Mouse (Mus musculus): ENCODE measurements around the gene Ubr2. TPM values are rescaled to one million over a fixed set of nuclear protein-coding genes. Genes with fewer than 3 reads are reported as not detected.

Ubr2 gene
- polyA plus RNA-seq (2016; fragmentation: Nextera tagmentation; extraction: Ambion mirVana), result 17.2 and 17.7 TPM in 2 replicates

DNA sequence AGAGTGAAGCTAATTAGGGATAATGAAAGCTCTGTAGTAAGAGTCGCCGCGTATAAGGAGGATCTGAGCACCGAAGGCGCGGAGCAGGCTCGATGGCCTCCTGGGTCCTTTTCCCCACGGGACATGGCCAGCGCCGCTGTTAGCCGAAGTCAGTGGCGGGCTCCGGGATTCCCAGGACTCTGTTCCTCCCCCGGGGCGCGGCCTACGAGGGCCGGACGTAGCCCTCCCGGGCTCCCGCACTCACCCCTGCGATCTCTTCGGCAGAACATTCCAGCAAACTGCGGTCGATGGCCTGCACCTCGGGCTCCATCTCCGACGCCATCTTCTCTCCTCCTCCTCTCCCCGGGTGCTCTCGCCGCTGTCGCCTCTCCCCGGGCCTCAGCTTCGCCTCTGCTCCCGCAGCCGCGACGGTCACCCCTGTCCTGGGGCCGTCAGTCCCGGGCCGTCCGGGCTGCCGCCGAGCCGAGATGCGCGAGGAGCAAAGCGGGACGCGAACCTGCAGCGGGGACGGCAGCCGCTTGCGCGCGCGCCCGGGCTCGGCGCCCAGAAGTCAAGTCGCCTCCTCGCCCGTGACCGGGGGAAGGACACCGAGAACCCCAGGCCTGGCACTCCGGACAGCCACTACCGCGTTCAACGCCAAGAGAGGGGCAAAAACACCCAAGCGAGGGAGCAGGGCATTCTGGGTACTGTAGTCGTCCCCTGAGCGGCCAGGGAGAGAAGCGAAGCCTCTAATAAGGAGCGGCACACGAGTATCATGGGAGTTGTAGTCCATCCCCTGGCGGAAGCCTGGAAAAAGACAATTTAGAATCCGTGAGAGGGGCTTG, at the start of gene Ubr2:
Gene Ubr2 (minus strand): TSS at position 659 of the 824 bp plus-strand sequence.
- DNase-seq (ENCODE audit: low spot score), result peak; percentile 98
- peak within 1 kb of the TSS; percentile 99 for H3K4me3 ChIP-seq
- peaks cover 13% of the 10 kb centered on the region for H3K36me3 ChIP-seq
- under 1% methylated on average over 77 of the region's 77 CpGs for WGBS
- H3K27me3 ChIP-seq (ENCODE audit: insufficient read depth, poor library complexity, severe bottlenecking), result 0 out of 2 replicates have a peak, but pooled peaks cover 6% of the 10 kb centered on the region
- no peaks in the 10 kb centered on the region for H3K9me3 ChIP-seq
- H3K4me1 ChIP-seq, result peaks cover 23% of the 10 kb centered on the region; the same call in 1 of the 2 replicates
- H3K27ac ChIP-seq, result peak within 1 kb of the TSS; percentile 99

DNA sequence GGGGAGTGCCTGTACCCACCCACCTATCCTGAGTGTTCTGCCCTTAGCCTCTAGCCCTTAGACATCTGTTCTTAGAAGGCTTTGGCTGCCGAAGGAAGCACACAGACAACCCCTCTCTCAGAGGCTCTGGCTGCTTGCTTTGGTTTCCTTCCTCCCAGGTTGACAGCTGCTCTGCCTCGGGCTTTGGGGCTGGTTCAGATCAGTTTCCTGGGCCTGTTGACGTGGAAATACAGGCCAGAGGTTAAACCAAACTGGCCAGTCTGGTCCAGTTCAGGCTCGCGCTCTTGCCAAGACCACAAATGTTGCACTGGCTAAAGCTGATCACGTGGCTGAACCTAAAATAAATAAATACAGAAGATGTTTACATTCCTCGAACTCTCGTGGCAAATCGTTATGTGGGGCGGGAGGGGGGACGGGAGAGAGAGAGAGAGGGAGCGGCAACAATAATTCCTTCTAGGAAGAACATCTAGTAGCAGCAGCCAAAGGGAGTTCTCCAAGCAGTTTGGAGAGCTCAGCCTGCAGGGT, 49.5 kb upstream of the Ubr2 start:
- peaks cover 3% of the 10 kb centered on the region; the same call in 1 of the 2 replicates for H3K9me3 ChIP-seq
- H3K27ac ChIP-seq, result peak overlapping the region; percentile 36; the same call in 1 of the 2 replicates
- no peaks in the 10 kb centered on the region for H3K27me3 ChIP-seq (ENCODE audit: insufficient read depth, poor library complexity, severe bottlenecking)
- H3K4me3 ChIP-seq, result no peak overlapping the region
- H3K36me3 ChIP-seq, result no peaks in the 10 kb centered on the region
- DNase-seq (ENCODE audit: low spot score), result no peak
- peaks cover 6% of the 10 kb centered on the region; the same call in 1 of the 2 replicates for H3K4me1 ChIP-seq
- 40% methylated on average over 12 of the region's 12 CpGs for WGBS

DNA sequence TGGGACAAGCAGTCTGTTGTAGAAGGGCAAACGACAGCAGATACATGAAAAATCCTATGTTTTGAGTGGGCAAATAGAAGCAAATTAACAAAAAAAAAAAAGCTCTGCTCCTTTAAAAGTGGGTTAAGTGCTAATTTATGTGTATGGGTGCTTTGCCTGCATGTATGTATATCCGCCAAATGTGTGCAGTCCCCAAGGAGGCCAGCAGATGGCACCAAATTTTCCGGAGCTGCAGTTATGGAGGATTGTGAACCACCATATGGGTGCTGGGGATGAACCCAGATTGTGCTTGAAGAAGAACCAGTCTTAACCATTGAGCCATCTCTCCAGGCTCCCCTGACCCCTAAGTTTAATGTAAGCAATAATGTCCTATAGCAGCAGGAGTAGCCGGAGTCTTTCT, 47.6 kb upstream of the Ubr2 start:
- H3K9me3 ChIP-seq, result peaks cover 3% of the 10 kb centered on the region; the same call in 1 of the 2 replicates
- H3K4me3 ChIP-seq, result no peak overlapping the region
- peaks cover 3% of the 10 kb centered on the region; the same call in 1 of the 2 replicates for H3K4me1 ChIP-seq
- no peaks in the 10 kb centered on the region for H3K27me3 ChIP-seq (ENCODE audit: insufficient read depth, poor library complexity, severe bottlenecking)
- H3K36me3 ChIP-seq, result no peaks in the 10 kb centered on the region
- DNase-seq (ENCODE audit: low spot score), result no peak
- 95% methylated on average over 4 of the region's 4 CpGs for WGBS
- H3K27ac ChIP-seq, result no peak overlapping the region

DNA sequence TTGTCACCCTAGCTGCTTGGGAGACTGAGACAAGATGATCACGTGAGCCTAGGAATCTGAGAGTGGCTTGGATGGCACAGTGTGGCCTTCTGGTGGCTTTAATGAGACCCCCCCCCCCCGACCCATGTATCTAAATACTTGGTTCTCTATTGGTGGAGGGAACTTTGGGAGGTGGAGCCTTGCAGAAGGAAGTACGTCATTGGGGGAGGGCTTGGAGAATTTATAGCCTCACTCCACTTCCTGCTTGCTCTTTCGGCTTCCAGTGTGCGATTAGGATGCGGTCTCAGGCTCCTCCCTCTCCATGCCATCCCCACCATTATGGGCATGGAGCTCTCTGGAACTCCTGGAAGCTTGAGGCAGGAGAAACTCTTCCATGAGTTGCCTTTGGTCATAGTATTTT, 46.1 kb upstream of the Ubr2 start:
- Histone ChIP-seq H3K36me3 (no peaks in the 10 kb centered on the region), H3K27ac (no peak overlapping the region), H3K9me3 (peaks cover 3% of the 10 kb centered on the region; the same call in 1 of the 2 replicates), H3K4me1 (peaks cover 3% of the 10 kb centered on the region; the same call in 1 of the 2 replicates), H3K27me3 (ENCODE audit: insufficient read depth, poor library complexity, severe bottlenecking) (no peaks in the 10 kb centered on the region), H3K4me3 (no peak overlapping the region)
- DNase-seq (ENCODE audit: low spot score), result no peak
- WGBS, result 81% methylated on average over 6 of the region's 6 CpGs

DNA sequence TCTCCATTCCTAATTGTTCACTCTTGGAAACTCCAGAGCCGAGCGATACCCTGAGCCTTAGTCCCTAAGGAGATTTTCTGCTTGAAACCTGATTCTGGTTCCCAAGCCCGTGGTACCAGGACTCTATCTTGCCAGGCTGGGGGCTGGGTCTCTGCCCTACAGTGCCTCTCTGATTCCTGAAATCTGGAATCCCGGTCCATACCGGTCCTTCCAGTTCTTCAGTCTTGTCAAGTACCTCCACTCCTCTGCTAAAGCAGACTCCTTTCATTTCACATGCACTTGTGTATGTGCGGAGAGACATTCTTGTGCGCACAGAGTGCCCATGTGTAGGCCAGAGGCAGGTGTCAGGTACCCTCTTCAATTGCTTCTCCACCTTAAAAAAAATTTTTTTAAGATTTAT, 44.8 kb upstream of the Ubr2 start:
- 80% methylated on average over 7 of the region's 7 CpGs for WGBS
- H3K4me1 ChIP-seq, result peaks cover 3% of the 10 kb centered on the region; the same call in 1 of the 2 replicates
- no peak overlapping the region for H3K4me3 ChIP-seq
- 0 out of 2 replicates have a peak overlapping the region, but pooled peaks have one; percentile 3 for H3K27ac ChIP-seq
- H3K36me3 ChIP-seq, result no peaks in the 10 kb centered on the region
- DNase-seq (ENCODE audit: low spot score), result no peak
- H3K9me3 ChIP-seq, result peaks cover 3% of the 10 kb centered on the region; the same call in 1 of the 2 replicates
- H3K27me3 ChIP-seq (ENCODE audit: insufficient read depth, poor library complexity, severe bottlenecking), result no peaks in the 10 kb centered on the region

DNA sequence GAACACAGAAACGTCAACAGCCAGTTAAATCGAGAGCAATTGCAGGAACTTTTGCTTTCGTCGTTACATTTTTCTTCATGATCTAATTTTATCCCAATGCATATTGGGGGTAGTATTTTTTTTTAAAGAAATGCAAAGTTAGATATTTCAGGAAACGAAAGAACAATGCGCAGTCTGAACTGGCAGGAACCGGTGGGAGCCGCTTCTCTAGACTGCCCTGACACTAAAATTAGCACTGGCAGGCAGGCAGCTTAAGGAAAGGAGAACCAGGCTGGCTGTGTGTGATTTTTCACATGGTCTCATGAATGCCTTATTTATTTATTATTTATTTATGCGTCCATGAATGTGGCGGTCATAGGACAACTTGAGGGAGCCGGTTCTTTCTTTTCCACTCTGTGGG, 44.3 kb upstream of the Ubr2 start:
- 68% methylated on average over 11 of the region's 11 CpGs for WGBS
- Histone ChIP-seq H3K27ac (peak overlapping the region; percentile 65; the same call in 1 of the 2 replicates), H3K36me3 (no peaks in the 10 kb centered on the region), H3K4me1 (no peaks in the 10 kb centered on the region), H3K9me3 (peaks cover 3% of the 10 kb centered on the region; the same call in 1 of the 2 replicates), H3K27me3 (ENCODE audit: insufficient read depth, poor library complexity, severe bottlenecking) (no peaks in the 10 kb centered on the region), H3K4me3 (no peak overlapping the region)
- no peak for DNase-seq (ENCODE audit: low spot score)

DNA sequence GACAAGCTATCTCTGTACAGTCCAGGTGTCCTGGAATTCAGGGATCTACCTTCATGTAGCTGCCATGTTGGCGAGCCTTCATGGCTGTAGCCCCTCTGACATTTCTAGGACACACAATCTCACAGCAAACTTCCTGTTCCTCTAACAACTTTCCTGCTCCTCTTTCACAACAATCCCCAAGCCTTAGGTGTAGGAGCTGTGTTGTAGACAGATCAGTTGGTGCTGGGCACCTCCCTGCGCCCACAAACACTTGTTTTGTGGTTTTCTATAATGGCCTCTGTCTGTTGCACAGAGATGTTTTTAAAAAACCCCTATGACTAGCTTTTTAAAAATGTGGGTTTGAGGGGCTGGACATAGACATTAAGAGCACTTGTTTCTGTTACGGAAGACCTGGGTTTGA, 40.3 kb upstream of the Ubr2 start:
- Histone ChIP-seq H3K36me3 (no peaks in the 10 kb centered on the region), H3K27me3 (ENCODE audit: insufficient read depth, poor library complexity, severe bottlenecking) (no peaks in the 10 kb centered on the region), H3K9me3 (no peaks in the 10 kb centered on the region), H3K4me1 (no peaks in the 10 kb centered on the region), H3K4me3 (no peak overlapping the region), H3K27ac (no peak overlapping the region)
- no peak for DNase-seq (ENCODE audit: low spot score)
- WGBS, result 86% methylated on average over 3 of the region's 3 CpGs

DNA sequence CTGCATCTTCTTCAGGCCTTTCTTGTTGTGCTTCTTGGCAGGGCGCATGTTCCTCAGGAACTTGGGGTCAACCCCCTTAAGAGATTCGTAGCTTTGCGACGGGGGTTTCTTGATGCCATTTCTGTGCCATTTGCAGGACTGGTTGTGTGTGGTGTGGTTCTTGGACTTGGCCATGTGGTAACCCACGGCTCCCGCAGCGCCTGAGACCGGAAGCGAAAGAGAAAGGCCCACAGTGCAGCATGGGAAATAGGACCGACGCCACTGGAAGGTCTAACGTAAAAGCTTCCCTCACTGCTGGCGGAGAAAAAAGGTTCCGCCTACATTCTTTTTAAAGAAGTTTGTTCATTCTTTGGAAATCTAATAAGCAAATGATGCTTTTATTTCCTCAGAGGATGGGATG, 32.5 kb upstream of the Ubr2 start:
- H3K9me3 ChIP-seq, result no peaks in the 10 kb centered on the region
- 95% methylated on average over 14 of the region's 14 CpGs for WGBS
- H3K27me3 ChIP-seq (ENCODE audit: insufficient read depth, poor library complexity, severe bottlenecking), result no peaks in the 10 kb centered on the region
- H3K36me3 ChIP-seq, result no peaks in the 10 kb centered on the region
- H3K27ac ChIP-seq, result no peak overlapping the region
- no peak overlapping the region for H3K4me3 ChIP-seq
- no peak for DNase-seq (ENCODE audit: low spot score)
- no peaks in the 10 kb centered on the region for H3K4me1 ChIP-seq

DNA sequence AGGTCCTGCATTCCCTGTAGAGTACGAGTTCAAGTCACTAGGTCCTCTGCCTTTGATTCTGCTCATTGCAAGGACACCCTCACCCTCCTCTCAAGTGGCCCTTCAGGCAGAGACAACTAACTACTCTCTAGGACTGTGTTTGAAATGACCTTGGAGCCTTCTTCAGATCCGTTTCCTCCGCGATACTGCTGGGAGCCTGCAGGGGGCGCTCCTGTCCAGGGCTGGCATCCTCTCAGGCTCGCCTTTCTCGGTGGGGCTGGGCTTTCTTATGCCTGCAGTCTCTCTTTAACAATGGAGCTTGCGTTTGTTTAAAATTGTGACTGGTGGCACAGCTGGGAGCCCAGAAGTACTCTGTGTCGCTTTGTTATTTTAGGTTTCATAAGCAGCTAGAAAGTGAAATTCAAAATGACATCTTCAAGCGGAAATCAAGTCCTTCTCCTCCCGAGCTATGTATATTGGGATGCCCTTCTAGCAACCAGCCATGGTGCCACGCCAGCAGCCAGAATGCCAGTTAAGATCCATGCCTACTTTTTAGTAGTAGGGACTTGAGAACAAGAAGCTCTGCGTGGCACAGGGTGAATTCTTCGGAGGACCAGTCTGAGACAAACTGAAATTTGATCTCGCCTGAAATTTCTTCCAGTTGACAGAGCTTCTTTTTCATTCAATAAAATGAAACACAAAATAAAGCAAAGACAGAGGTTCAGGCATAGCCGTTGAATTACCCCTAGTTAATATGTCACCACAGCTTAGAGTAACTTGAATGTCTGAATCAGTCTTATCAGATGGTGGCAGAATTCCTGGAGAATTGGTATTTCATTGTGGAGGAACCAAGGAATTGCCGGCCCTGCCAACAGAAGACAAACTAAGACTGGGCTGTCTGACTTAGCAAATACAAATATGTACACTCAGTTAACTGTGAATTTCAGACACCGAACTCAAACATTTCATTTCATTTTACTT, 28.8 kb upstream of the Ubr2 start:
- Histone ChIP-seq H3K4me1 (no peaks in the 10 kb centered on the region), H3K36me3 (no peaks in the 10 kb centered on the region), H3K27me3 (ENCODE audit: insufficient read depth, poor library complexity, severe bottlenecking) (no peaks in the 10 kb centered on the region), H3K27ac (peak overlapping the region; percentile 62; the same call in 1 of the 2 replicates), H3K9me3 (no peaks in the 10 kb centered on the region), H3K4me3 (peak overlapping the region; percentile 31)
- DNase-seq (ENCODE audit: low spot score), result peak; percentile 84
- WGBS, result 32% methylated on average over 18 of the region's 18 CpGs

DNA sequence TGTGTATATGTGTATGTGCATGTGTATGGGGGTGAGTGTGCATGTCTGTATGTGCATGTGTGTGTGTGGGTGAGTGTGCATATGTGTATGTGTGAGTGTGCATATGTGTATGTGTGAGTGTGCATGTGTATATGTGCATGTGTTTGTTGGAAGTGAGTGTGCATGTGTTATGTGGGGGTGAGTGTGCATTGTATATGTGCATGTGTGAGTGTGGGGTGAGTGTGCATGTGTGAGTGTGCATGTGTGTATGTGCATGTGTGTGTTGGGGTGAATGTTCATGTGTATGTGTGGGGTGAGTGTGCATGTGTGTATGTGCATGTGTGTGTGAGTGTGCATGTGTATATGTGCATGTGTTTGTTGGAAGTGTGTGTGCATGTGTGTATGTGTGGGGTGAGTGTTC, 24.2 kb upstream of the Ubr2 start:
- Histone ChIP-seq H3K36me3 (no peaks in the 10 kb centered on the region), H3K27ac (no peak overlapping the region), H3K4me3 (no peak overlapping the region), H3K4me1 (no peaks in the 10 kb centered on the region), H3K9me3 (no peaks in the 10 kb centered on the region), H3K27me3 (ENCODE audit: insufficient read depth, poor library complexity, severe bottlenecking) (no peaks in the 10 kb centered on the region)
- no peak for DNase-seq (ENCODE audit: low spot score)

DNA sequence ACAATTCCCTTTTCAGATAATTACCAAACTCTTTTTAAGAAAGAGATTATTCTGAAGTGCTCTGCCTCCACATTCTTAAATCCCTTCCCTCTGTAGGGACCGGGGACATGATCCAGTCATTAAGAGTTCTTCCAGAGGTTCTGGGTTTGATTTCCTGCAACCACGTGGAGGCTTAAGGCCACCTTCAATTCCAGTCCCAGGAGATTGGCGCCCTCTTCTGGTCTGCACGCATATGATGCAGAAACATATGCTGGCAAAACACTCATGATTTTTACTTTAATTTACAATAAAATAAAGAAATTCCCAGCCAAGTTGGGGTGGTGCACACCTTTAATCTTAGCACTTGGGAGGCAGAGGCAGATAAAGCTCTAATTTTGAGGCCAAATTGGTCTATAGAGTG, 23.3 kb upstream of the Ubr2 start:
- 4% methylated on average over 4 of the region's 4 CpGs for WGBS
- DNase-seq (ENCODE audit: low spot score), result no peak
- Histone ChIP-seq H3K9me3 (no peaks in the 10 kb centered on the region), H3K27ac (no peak overlapping the region), H3K4me3 (no peak overlapping the region), H3K27me3 (ENCODE audit: insufficient read depth, poor library complexity, severe bottlenecking) (no peaks in the 10 kb centered on the region), H3K4me1 (no peaks in the 10 kb centered on the region), H3K36me3 (no peaks in the 10 kb centered on the region)

DNA sequence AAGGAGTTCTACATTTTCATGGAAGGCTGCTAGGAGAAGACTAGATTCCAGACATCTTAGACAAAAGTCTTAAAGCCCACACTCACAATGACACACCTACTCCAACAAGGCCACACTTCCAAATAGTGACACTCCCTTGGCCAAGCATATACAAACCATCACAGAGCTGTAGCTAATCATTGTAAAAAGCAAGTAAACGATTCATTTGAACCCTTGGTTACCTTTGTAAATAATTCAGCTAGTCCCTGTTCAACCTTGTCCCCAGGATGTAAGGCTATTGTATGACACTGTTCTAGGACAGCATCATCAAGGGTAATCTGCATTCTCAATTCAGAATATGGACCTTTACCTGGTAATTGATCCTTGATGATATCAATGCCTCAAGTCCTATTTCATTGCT, 14.4 kb upstream of the Ubr2 start:
- DNase-seq (ENCODE audit: low spot score), result no peak
- Histone ChIP-seq H3K27me3 (ENCODE audit: insufficient read depth, poor library complexity, severe bottlenecking) (no peaks in the 10 kb centered on the region), H3K4me1 (no peaks in the 10 kb centered on the region), H3K4me3 (no peak overlapping the region), H3K27ac (no peak overlapping the region), H3K36me3 (no peaks in the 10 kb centered on the region), H3K9me3 (no peaks in the 10 kb centered on the region)
- 72% methylated on average over 1 of the region's 1 CpGs for WGBS

All from heart, embryonic 10.5 days (tissue).